Mouse (Mus musculus): ENCODE results near the gene Serping1. TPM values are rescaled to one million over a fixed set of nuclear protein-coding genes. Genes with fewer than 3 reads are reported as not detected.

The Serping1 gene
- polyA plus RNA-seq, 1 experiment, result 0.15 TPM

DNA sequence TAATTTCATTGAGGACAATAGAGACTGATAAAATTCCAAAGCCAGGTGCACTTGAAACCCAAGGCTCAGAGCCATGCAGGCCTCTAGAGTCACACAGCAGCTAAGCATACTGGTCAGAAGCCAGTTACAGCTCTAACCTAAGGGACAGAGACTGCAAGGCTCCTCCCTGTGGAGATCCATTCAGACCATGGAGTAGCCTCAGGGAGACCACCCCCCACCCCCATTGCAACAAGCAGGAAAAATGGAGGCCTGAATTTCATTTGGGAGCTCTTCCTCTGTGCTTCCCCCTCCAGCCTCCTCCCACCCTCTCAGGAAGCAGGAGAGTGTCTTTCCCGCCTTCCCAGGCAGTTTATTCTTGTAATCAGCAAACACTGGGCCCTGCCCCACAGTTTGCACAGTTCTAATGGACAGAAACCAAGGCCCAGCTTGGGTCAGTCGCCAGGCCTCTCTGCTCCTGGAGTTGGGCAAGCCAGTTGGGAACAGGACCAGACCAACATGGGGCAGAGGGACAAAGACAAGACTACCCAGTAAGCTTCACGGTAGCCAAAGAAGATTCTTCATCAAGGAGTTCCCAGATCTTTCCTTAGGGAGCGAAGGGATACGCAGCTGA is 33.3 kb downstream of the Serping1 start:
- TF ChIP-seq CTCF (IDR thresholded peaks at IDR 0.05; ENCODE audit: control insufficient read depth, insufficient read depth, insufficient read length) (no peak), CEBPB (IDR thresholded peaks at IDR 0.05; ENCODE audit: low read depth) (no peak), MYOD1 (IDR thresholded peaks at IDR 0.05; ENCODE audit: control insufficient read depth, insufficient read length, low read depth) (no peak), FOSL1 (IDR thresholded peaks at IDR 0.05; ENCODE audit: insufficient read depth, low read length, poor library complexity, severe bottlenecking) (no peak), MYOG (IDR thresholded peaks at IDR 0.05; ENCODE audit: control insufficient read depth, extremely low read depth, insufficient read length) (no peak), MAX (IDR thresholded peaks at IDR 0.05) (no peak), USF1 (IDR thresholded peaks at IDR 0.05; ENCODE audit: low read depth) (no peak)
- Histone ChIP-seq H3K4me3 (ENCODE audit: insufficient read depth, poor library complexity, severe bottlenecking) (peak overlapping the region; percentile 99), H3K27me3 (ENCODE audit: control insufficient read depth, insufficient read depth, insufficient read length) (no peaks in the 10 kb centered on the region), H3K79me2 (ENCODE audit: control insufficient read depth, insufficient read depth) (peaks cover 34% of the 10 kb centered on the region), H3K36me3 (ENCODE audit: control insufficient read depth, insufficient read depth) (peaks cover 17% of the 10 kb centered on the region), H3ac (ENCODE audit: control insufficient read depth, insufficient read length, low read depth) (peak overlapping the region; percentile 69), H3K79me3 (ENCODE audit: low read depth) (peaks cover 20% of the 10 kb centered on the region)

DNA sequence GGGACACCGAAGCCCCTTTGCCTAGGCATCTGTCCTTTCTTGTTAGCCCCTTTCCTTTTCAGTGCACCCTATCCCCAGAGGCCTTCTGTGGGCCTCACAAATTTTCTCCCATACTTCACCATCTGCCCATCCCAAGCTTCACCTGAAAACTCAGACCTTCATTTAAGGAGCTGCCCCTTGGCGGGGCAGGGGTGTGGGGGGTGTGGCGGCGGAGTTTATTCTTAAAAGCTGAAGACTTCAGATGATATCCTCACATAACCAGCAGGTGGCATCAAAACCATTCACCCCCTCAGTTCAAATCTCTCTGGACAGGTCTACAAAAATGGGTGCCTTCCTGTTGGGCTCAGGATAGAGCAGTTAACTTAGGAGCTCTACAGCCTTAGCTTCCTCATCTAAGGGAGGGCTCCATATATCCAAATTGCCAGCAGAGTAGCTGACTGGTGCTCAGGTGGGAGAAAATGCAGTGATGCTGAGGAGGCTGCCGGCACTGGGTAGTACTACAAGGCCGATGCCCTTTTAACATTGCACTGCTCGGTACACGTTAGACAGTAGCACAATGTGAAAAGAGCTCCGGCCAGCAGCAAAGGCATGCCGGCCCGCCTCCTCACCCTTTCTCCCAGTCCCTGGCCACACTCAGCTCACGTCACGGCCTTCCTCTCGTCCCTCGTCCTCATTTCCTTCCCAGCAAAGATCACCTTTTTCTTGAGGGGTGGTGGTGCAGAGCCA is 34.5 kb downstream of the Serping1 start:
- peaks cover 34% of the 10 kb centered on the region for H3K79me2 ChIP-seq (ENCODE audit: control insufficient read depth, insufficient read depth)
- H3K4me3 ChIP-seq (ENCODE audit: insufficient read depth, poor library complexity, severe bottlenecking), result no peak overlapping the region
- no peak overlapping the region for H3ac ChIP-seq (ENCODE audit: control insufficient read depth, insufficient read length, low read depth)
- no peaks in the 10 kb centered on the region for H3K27me3 ChIP-seq (ENCODE audit: control insufficient read depth, insufficient read depth, insufficient read length)
- peaks cover 17% of the 10 kb centered on the region for H3K36me3 ChIP-seq (ENCODE audit: control insufficient read depth, insufficient read depth)
- H3K79me3 ChIP-seq (ENCODE audit: low read depth), result peaks cover 20% of the 10 kb centered on the region
- TF ChIP-seq FOSL1 (IDR thresholded peaks at IDR 0.05; ENCODE audit: insufficient read depth, low read length, poor library complexity, severe bottlenecking) (no peak), MAX (IDR thresholded peaks at IDR 0.05) (no peak), MYOD1 (IDR thresholded peaks at IDR 0.05; ENCODE audit: control insufficient read depth, insufficient read length, low read depth) (no peak), USF1 (IDR thresholded peaks at IDR 0.05; ENCODE audit: low read depth) (no peak), MYOG (IDR thresholded peaks at IDR 0.05; ENCODE audit: control insufficient read depth, extremely low read depth, insufficient read length) (no peak)

DNA sequence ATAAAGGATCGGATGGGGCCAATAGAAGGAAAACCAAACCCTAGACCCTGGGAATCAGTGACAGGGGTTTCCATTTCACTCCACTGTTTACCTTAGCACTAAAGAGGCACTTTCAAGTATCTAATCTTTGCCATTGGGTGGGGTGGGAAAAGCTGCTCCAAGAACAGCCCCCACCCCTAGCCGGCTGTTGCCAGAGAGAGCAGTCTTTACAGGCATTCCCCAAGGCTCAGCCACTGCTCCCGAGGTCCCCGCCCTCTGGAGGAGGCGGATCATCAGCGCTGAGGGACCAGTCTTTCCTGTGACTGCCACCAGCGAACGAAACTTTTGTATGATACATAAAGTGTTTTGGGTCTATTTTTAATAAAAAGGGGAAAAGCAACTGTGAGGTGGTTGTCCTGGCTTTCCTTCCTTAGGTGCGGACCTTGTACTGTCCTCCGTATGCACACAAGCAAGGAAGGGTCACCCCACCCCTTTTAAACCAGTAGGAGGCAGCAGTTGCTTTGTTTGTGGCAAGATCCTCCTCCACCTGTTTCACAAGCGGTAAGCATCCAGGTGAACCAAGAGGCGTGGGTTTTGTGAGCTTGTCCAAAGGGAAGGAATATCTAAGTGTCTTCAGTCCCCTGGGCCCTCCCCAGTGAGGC is 36.9 kb downstream of the Serping1 start:
- Histone ChIP-seq H3ac (ENCODE audit: control insufficient read depth, insufficient read length, low read depth) (no peak overlapping the region), H3K79me2 (ENCODE audit: control insufficient read depth, insufficient read depth) (peaks cover 32% of the 10 kb centered on the region), H3K27me3 (ENCODE audit: control insufficient read depth, insufficient read depth, insufficient read length) (no peaks in the 10 kb centered on the region), H3K36me3 (ENCODE audit: control insufficient read depth, insufficient read depth) (peaks cover 17% of the 10 kb centered on the region), H3K4me3 (ENCODE audit: insufficient read depth, poor library complexity, severe bottlenecking) (no peak overlapping the region), H3K79me3 (ENCODE audit: low read depth) (peaks cover 19% of the 10 kb centered on the region)
- TF ChIP-seq CTCF (IDR thresholded peaks at IDR 0.05; ENCODE audit: control insufficient read depth, insufficient read depth, insufficient read length) (peak; percentile 6), MYOD1 (IDR thresholded peaks at IDR 0.05; ENCODE audit: control insufficient read depth, insufficient read length, low read depth) (no peak), USF1 (IDR thresholded peaks at IDR 0.05; ENCODE audit: low read depth) (no peak), MYOG (IDR thresholded peaks at IDR 0.05; ENCODE audit: control insufficient read depth, extremely low read depth, insufficient read length) (no peak), FOSL1 (IDR thresholded peaks at IDR 0.05; ENCODE audit: insufficient read depth, low read length, poor library complexity, severe bottlenecking) (no peak), CEBPB (IDR thresholded peaks at IDR 0.05; ENCODE audit: low read depth) (no peak), MAX (IDR thresholded peaks at IDR 0.05) (no peak)

DNA sequence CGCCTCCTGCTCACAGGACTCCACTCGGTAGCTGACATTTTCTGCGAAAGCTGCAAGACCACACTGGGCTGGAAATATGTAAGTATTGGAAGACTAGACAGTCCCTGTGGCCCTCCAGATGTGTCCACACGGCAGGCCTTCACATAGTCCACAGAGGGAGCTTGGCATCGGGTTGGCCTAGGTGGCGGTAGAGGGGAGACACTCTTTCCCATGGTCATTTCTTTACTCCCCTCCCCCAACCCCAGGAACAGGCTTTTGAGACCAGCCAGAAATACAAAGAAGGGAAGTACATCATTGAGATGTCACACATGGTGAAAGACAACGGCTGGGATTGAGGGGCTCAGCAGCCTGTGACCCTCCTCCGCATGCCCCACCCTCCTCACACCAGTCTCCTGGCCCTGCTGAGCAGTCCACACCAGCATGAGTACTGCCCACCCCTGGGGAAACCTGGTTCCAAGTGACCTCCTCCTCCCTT is 37.8 kb downstream of the Serping1 start:
- H3K79me2 ChIP-seq (ENCODE audit: control insufficient read depth, insufficient read depth), result peaks cover 23% of the 10 kb centered on the region
- no peak overlapping the region for H3K4me3 ChIP-seq (ENCODE audit: insufficient read depth, poor library complexity, severe bottlenecking)
- TF ChIP-seq USF1 (IDR thresholded peaks at IDR 0.05; ENCODE audit: low read depth), result no peak
- no peak for TF ChIP-seq CEBPB (IDR thresholded peaks at IDR 0.05; ENCODE audit: low read depth)
- no peak for TF ChIP-seq MYOG (IDR thresholded peaks at IDR 0.05; ENCODE audit: control insufficient read depth, extremely low read depth, insufficient read length)
- no peak for TF ChIP-seq FOSL1 (IDR thresholded peaks at IDR 0.05; ENCODE audit: insufficient read depth, low read length, poor library complexity, severe bottlenecking)
- TF ChIP-seq MAX (IDR thresholded peaks at IDR 0.05), result no peak
- TF ChIP-seq CTCF (IDR thresholded peaks at IDR 0.05; ENCODE audit: control insufficient read depth, insufficient read depth, insufficient read length), result no peak
- no peak for TF ChIP-seq MYOD1 (IDR thresholded peaks at IDR 0.05; ENCODE audit: control insufficient read depth, insufficient read length, low read depth)
- H3K79me3 ChIP-seq (ENCODE audit: low read depth), result peaks cover 11% of the 10 kb centered on the region
- peaks cover 17% of the 10 kb centered on the region for H3K36me3 ChIP-seq (ENCODE audit: control insufficient read depth, insufficient read depth)
- no peaks in the 10 kb centered on the region for H3K27me3 ChIP-seq (ENCODE audit: control insufficient read depth, insufficient read depth, insufficient read length)
- no peak overlapping the region for H3ac ChIP-seq (ENCODE audit: control insufficient read depth, insufficient read length, low read depth)

DNA sequence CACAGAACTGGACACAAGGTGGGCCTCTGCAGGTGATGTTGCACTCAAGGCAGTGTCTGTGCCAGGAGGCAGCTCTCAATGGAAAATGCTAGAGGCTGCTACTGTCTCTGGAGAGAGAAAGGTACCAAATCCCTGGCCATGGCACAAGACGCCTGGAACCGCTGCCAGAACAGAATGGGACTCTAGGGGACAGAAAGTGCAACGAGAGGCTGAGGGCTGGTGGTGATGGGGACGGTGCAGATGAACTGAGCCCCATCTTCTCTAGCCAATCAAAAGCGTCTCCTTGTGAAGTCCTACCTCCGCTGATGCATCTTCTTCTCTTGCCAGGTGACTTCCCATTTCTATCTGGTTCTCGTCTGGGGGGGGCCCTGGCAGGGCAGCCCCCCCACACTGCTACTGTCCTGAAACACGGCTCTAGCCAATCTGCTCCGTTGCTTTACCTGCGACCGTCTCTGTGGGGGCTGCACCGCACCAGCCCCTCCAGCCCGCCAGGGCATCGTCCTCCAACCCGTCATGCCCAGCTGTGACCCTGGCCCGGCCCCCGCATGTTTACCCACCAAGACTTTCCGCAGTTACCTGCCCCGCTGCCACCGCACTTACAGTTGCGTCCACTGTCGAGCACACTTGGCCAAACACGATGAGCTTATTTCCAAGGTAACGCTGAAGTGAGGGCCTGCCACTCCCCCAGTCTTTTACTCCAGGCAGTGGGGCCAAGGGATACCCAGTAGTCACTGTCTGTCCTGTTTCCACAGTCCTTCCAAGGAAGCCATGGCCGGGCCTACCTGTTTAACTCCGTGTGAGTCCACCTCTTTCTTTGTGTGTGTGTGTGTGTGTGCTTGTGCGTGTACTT is 38.7 kb downstream of the Serping1 start:
- H3K79me2 ChIP-seq (ENCODE audit: control insufficient read depth, insufficient read depth), result peaks cover 14% of the 10 kb centered on the region
- peaks cover 3% of the 10 kb centered on the region for H3K79me3 ChIP-seq (ENCODE audit: low read depth)
- peaks cover 15% of the 10 kb centered on the region for H3K36me3 ChIP-seq (ENCODE audit: control insufficient read depth, insufficient read depth)
- no peak overlapping the region for H3ac ChIP-seq (ENCODE audit: control insufficient read depth, insufficient read length, low read depth)
- no peaks in the 10 kb centered on the region for H3K27me3 ChIP-seq (ENCODE audit: control insufficient read depth, insufficient read depth, insufficient read length)
- TF ChIP-seq CTCF (IDR thresholded peaks at IDR 0.05; ENCODE audit: control insufficient read depth, insufficient read depth, insufficient read length) (no peak), USF1 (IDR thresholded peaks at IDR 0.05; ENCODE audit: low read depth) (no peak), CEBPB (IDR thresholded peaks at IDR 0.05; ENCODE audit: low read depth) (no peak), FOSL1 (IDR thresholded peaks at IDR 0.05; ENCODE audit: insufficient read depth, low read length, poor library complexity, severe bottlenecking) (no peak), MYOD1 (IDR thresholded peaks at IDR 0.05; ENCODE audit: control insufficient read depth, insufficient read length, low read depth) (no peak), MYOG (IDR thresholded peaks at IDR 0.05; ENCODE audit: control insufficient read depth, extremely low read depth, insufficient read length) (no peak), MAX (IDR thresholded peaks at IDR 0.05) (no peak)
- no peak overlapping the region for H3K4me3 ChIP-seq (ENCODE audit: insufficient read depth, poor library complexity, severe bottlenecking)
